Mouse (Mus musculus) cerebellum, adult 2 months (tissue): ENCODE results near the gene Snrpa1. TPM values are rescaled to one million over a fixed set of nuclear protein-coding genes. Genes with fewer than 3 reads are reported as not detected.

Experiments
- DNase-seq, 2 experiments: peaks; one replicate each; pipeline ENCODE4 v3.0.0; 2021
- H3K27ac ChIP-seq: fragments of 200-500 bp; 2 replicates; pipeline ENCODE4 v1.5.1; 2012; ENCODE audit warnings: low read length, control low read depth, inconsistent platforms; ENCODE audit not compliant: insufficient read depth
- H3K27me3 ChIP-seq: fragments of 200-500 bp; 2 replicates; pipeline ENCODE4 v1.6.1; 2012; ENCODE audit warnings: inconsistent platforms, mild to moderate bottlenecking, low read length, moderate library complexity; ENCODE audit not compliant: control insufficient read depth, insufficient read depth
- H3K4me1 ChIP-seq: fragments of 200-500 bp; 2 replicates; pipeline ENCODE4 v1.6.1; 2011; ENCODE audit warnings: low read length; ENCODE audit not compliant: control insufficient read depth, insufficient read depth
- H3K4me3 ChIP-seq: fragments of 200-500 bp; replicated peaks from 2 replicates; pipeline ENCODE3; 2011; ENCODE audit warnings: mild to moderate bottlenecking, low read depth, low read length, control low read depth; ENCODE audit not compliant: insufficient read depth
- CTCF ChIP-seq: fragments of 200-500 bp; IDR thresholded peaks from 2 replicates; pipeline ENCODE4 v1.5.1; 2011; ENCODE audit warnings: low read depth, mild to moderate bottlenecking, control low read depth, low read length, moderate library complexity, borderline replicate concordance; ENCODE audit not compliant: insufficient read depth
- POLR2A ChIP-seq: fragments of 200-500 bp; IDR thresholded peaks from 2 replicates; pipeline ENCODE4 v1.6.1; 2011; ENCODE audit warnings: low read length, control low read depth, borderline replicate concordance; ENCODE audit not compliant: insufficient read depth
- WGBS: fragments of 180-500 bp; shearing (Covaris S2); methylation state at CpG from one replicate; pipeline ENCODE4 v1.1.7; 2018; 5-methylcytosine and 5-hydroxymethylcytosine counted together
- polyA plus RNA-seq: library from polyadenylated mRNA; depleted of rRNA; stranded (reverse); fragments of >200 nt; gene quantifications from 2 replicates; pipeline ENCODE4 v1.2.3, GENCODE M21; 2012; rRNA removed

The Snrpa1 gene
- 43.8 and 45.9 TPM in 2 replicates for polyA plus RNA-seq

- WGBS = 70% methylated on average over 1 of the region's 1 CpGs
- Histone ChIP-seq H3K4me3 (peak within 1 kb of the TSS; percentile 80), H3K4me1 (no peaks in the 10 kb centered on the region), H3K27me3 (no peaks in the 10 kb centered on the region), H3K27ac (no peak within 1 kb of the TSS)
- no peak for TF ChIP-seq POLR2A
- TF ChIP-seq CTCF = no peak
- no peak for DNase-seq
Observed at GRCm38 (mm10) chr7:66058703-66059102, at the start of gene Snrpa1. TSS of gene Snrpa1 (plus strand) at chr7:66059003.

GRCm38 (mm10) chr7:66010518-66010917 is 48.3 kb upstream of the Snrpa1 start:
- TF ChIP-seq CTCF (no peak), POLR2A (no peak)
- no peak overlapping the region for H3K4me3 ChIP-seq
- H3K4me1 ChIP-seq = peaks cover 22% of the 10 kb centered on the region
- DNase-seq = no peak
- H3K27ac ChIP-seq = no peak overlapping the region
- H3K27me3 ChIP-seq = no peaks in the 10 kb centered on the region
- 92% methylated on average over 6 of the region's 6 CpGs for WGBS

GRCm38 (mm10) chr7:66027747-66028146 is 31.1 kb upstream of the Snrpa1 start:
- Histone ChIP-seq H3K4me3 (no peak overlapping the region), H3K4me1 (peaks cover 8% of the 10 kb centered on the region), H3K27ac (no peak overlapping the region), H3K27me3 (no peaks in the 10 kb centered on the region)
- peak; percentile 49 to 53 for DNase-seq
- no peak for TF ChIP-seq POLR2A
- peak; percentile 67 for TF ChIP-seq CTCF
- 50% methylated on average over 2 of the region's 2 CpGs for WGBS

- 46% methylated on average over 6 of the region's 6 CpGs for WGBS
- no peaks in the 10 kb centered on the region for H3K27me3 ChIP-seq
- no peak for DNase-seq
- no peak overlapping the region for H3K4me3 ChIP-seq
- TF ChIP-seq POLR2A (no peak), CTCF (no peak)
- no peak overlapping the region for H3K27ac ChIP-seq
- H3K4me1 ChIP-seq = peaks cover 8% of the 10 kb centered on the region
Observed at GRCm38 (mm10) chr7:66028766-66029512, 29.9 kb upstream of the Snrpa1 start.

GRCm38 (mm10) chr7:66036809-66037208 is 22.0 kb upstream of the Snrpa1 start:
- TF ChIP-seq POLR2A = no peak
- TF ChIP-seq CTCF = no peak
- 78% methylated on average over 8 of the region's 8 CpGs for WGBS
- peaks cover 14% of the 10 kb centered on the region for H3K4me1 ChIP-seq
- H3K4me3 ChIP-seq = no peak overlapping the region
- H3K27ac ChIP-seq = no peak overlapping the region
- H3K27me3 ChIP-seq = no peaks in the 10 kb centered on the region
- DNase-seq = no peak

GRCm38 (mm10) chr7:66038261-66038660 is 20.5 kb upstream of the Snrpa1 start:
- DNase-seq = peak in 1 of 2 experiments; percentile 42
- no peak overlapping the region for H3K4me3 ChIP-seq
- 60% methylated on average over 3 of the region's 3 CpGs for WGBS
- H3K4me1 ChIP-seq = peaks cover 19% of the 10 kb centered on the region
- H3K27ac ChIP-seq = peak overlapping the region; percentile 55; the same call in 1 of the 2 replicates
- no peak for TF ChIP-seq POLR2A
- TF ChIP-seq CTCF = no peak
- no peaks in the 10 kb centered on the region for H3K27me3 ChIP-seq

GRCm38 (mm10) chr7:66038730-66039129 is 20.1 kb upstream of the Snrpa1 start:
- Histone ChIP-seq H3K27me3 (no peaks in the 10 kb centered on the region), H3K27ac (peak overlapping the region; percentile 55; the same call in 1 of the 2 replicates), H3K4me1 (peaks cover 24% of the 10 kb centered on the region), H3K4me3 (no peak overlapping the region)
- peak; percentile 65 to 82 for DNase-seq
- WGBS = 9% methylated on average over 11 of the region's 11 CpGs
- TF ChIP-seq CTCF (no peak), POLR2A (no peak)
